Mouse (Mus musculus): ENCODE results near the gene Ankrd11. TPM values are rescaled to one million over a fixed set of nuclear protein-coding genes. Genes with fewer than 3 reads are reported as not detected.

Ankrd11 gene
- total and polyA plus RNA-seq, 3 experiments = 49.2 to 235 (median 87.7) TPM

- H3K4me3 ChIP-seq (ENCODE audit: control insufficient read depth in 1 of 2, insufficient read depth in 1 of 2, low read depth in 2 of 2, low read length in 2 of 2) = no peak overlapping the region
- H3K4me1 ChIP-seq (ENCODE audit: control insufficient read depth in 1 of 2, insufficient read depth in 2 of 2, low read length in 2 of 2) = peaks cover 6 to 19% of the 10 kb centered on the region in 2 experiments; a peak in 3 of 4 replicates
- H3K9ac ChIP-seq (ENCODE audit: control insufficient read depth, low read depth, low read length, poor library complexity, severe bottlenecking) = no peak overlapping the region
- H3K27ac ChIP-seq (ENCODE audit: control insufficient read depth, low read depth, low read length) = no peak overlapping the region
- H3K9me3 ChIP-seq (replicated peaks; ENCODE audit: insufficient read depth, low read length) = no peaks in the 10 kb centered on the region
- no peaks in the 10 kb centered on the region for H3K27me3 ChIP-seq (ENCODE audit: control insufficient read depth in 1 of 2, insufficient read depth in 2 of 2, low read length in 2 of 2)
- H3K79me2 ChIP-seq (ENCODE audit: control insufficient read depth, insufficient read depth, low read length, poor library complexity) = peaks cover 89% of the 10 kb centered on the region
- no peak for DNase-seq (ENCODE audit: low read depth, low spot score)
- no peak for TF ChIP-seq ETS1 (IDR thresholded peaks at IDR 0.05; ENCODE audit: low read depth, low read length)
- TF ChIP-seq ELF1 (IDR thresholded peaks at IDR 0.05; ENCODE audit: low read depth, low read length) = no peak
- TF ChIP-seq USF1 (IDR thresholded peaks at IDR 0.05; ENCODE audit: low read depth, low read length) = no peak
- TF ChIP-seq RAD21 (IDR thresholded peaks at IDR 0.05; ENCODE audit: low read depth, low read length) = no peak
- no peak for TF ChIP-seq MXI1 (IDR thresholded peaks at IDR 0.05; ENCODE audit: low read depth, low read length)
- TF ChIP-seq MYC (IDR thresholded peaks at IDR 0.05; ENCODE audit: low read depth, low read length) = no peak
- no peak for TF ChIP-seq ZNF384 (IDR thresholded peaks at IDR 0.05; ENCODE audit: low read depth, low read length)
- no peak for TF ChIP-seq CHD1 (IDR thresholded peaks at IDR 0.05; ENCODE audit: low read depth, low read length)
- TF ChIP-seq SIN3A (IDR thresholded peaks at IDR 0.05; ENCODE audit: low read length) = no peak
- TF ChIP-seq ZC3H11A (IDR thresholded peaks at IDR 0.05; ENCODE audit: low read depth, low read length) = no peak
- TF ChIP-seq UBTF (IDR thresholded peaks at IDR 0.05; ENCODE audit: borderline replicate concordance, insufficient read depth, low read depth, low read length) = no peak
- no peak for TF ChIP-seq POLR2A (IDR thresholded peaks at IDR 0.05; ENCODE audit: control insufficient read depth in 1 of 2, insufficient read depth in 1 of 2, low read depth in 1 of 2, low read length in 2 of 2, poor library complexity in 1 of 2)
- TF ChIP-seq MEF2A (IDR thresholded peaks at IDR 0.05; ENCODE audit: extremely low read depth, insufficient replicate concordance, low read depth, low read length, poor library complexity, severe bottlenecking) = no peak
- TF ChIP-seq HCFC1 (IDR thresholded peaks at IDR 0.05; ENCODE audit: low read depth, low read length) = no peak
- TF ChIP-seq GATA1 (IDR thresholded peaks at IDR 0.05; ENCODE audit: low read depth, low read length) = no peak
- TF ChIP-seq ZKSCAN1 (IDR thresholded peaks at IDR 0.05; ENCODE audit: low read depth, low read length) = no peak
- TF ChIP-seq POLR2AphosphoS5 (IDR thresholded peaks at IDR 0.05; ENCODE audit: borderline replicate concordance, low read depth, low read length) = no peak
- peaks cover 21 to 26% of the 10 kb centered on the region in 2 experiments for H3K36me3 ChIP-seq (ENCODE audit: control insufficient read depth in 1 of 2, insufficient read depth in 2 of 2, low read length in 2 of 2)
Observed at GRCm38 (mm10) chr8:123025951-123026351, 16.1 kb downstream of the Ankrd11 start.

DNA sequence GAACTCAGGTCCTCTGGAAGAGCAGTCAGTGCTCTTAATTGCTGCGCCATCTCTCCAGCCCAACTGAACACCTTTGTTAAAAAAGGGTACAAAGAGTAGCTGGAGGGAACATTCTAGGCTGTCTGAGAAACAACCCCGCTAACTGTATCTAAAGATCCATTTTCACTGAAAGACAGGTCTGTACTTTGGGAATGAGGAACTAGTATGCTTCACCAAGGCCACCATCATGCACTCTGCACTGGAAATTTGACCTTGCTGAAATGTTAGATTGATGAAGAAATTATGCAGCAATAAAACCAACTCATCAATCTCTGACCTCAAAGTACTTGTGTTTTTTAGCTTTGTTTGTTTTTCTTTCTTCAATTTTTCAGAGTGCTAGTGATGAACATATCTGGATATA lies 17.9 kb downstream of the Ankrd11 start:
- peaks cover 6 to 15% of the 10 kb centered on the region in 2 experiments; a peak in 3 of 4 replicates for H3K4me1 ChIP-seq (ENCODE audit: control insufficient read depth in 1 of 2, insufficient read depth in 2 of 2, low read length in 2 of 2)
- DNase-seq (ENCODE audit: low read depth, low spot score) = no peak
- TF ChIP-seq POLR2AphosphoS5 (IDR thresholded peaks at IDR 0.05; ENCODE audit: borderline replicate concordance, low read depth, low read length) = no peak
- TF ChIP-seq ZMIZ1 (IDR thresholded peaks at IDR 0.05; ENCODE audit: low read depth, low read length) = no peak
- TF ChIP-seq CTCF (IDR thresholded peaks at IDR 0.05 in 2 of 3, conservative IDR thresholded peaks at IDR 0.05 in 1 of 3; ENCODE audit: control insufficient read depth in 1 of 3, insufficient read depth in 1 of 3, low read depth in 2 of 3, low read length in 3 of 3, poor library complexity in 1 of 3, severe bottlenecking in 1 of 3) = no peak
- TF ChIP-seq JUND (IDR thresholded peaks at IDR 0.05; ENCODE audit: low read depth, low read length) = no peak
- TF ChIP-seq NELFE (IDR thresholded peaks at IDR 0.05; ENCODE audit: low read depth, low read length) = no peak
- TF ChIP-seq TAL1 (IDR thresholded peaks at IDR 0.05; ENCODE audit: low read length) = no peak
- no peak for TF ChIP-seq UBTF (IDR thresholded peaks at IDR 0.05; ENCODE audit: borderline replicate concordance, insufficient read depth, low read depth, low read length)
- TF ChIP-seq SMC3 (IDR thresholded peaks at IDR 0.05; ENCODE audit: low read depth, low read length) = no peak
- no peak for TF ChIP-seq ETS1 (IDR thresholded peaks at IDR 0.05; ENCODE audit: low read depth, low read length)
- no peak for TF ChIP-seq MEF2A (IDR thresholded peaks at IDR 0.05; ENCODE audit: extremely low read depth, insufficient replicate concordance, low read depth, low read length, poor library complexity, severe bottlenecking)
- TF ChIP-seq GABPA (IDR thresholded peaks at IDR 0.05; ENCODE audit: low read depth, low read length) = no peak
- H3K79me2 ChIP-seq (ENCODE audit: control insufficient read depth, insufficient read depth, low read length, poor library complexity) = peaks cover 89% of the 10 kb centered on the region
- H3K27me3 ChIP-seq (ENCODE audit: control insufficient read depth in 1 of 2, insufficient read depth in 2 of 2, low read length in 2 of 2) = no peaks in the 10 kb centered on the region
- no peaks in the 10 kb centered on the region for H3K9me3 ChIP-seq (replicated peaks; ENCODE audit: insufficient read depth, low read length)
- no peak overlapping the region for H3K4me3 ChIP-seq (ENCODE audit: control insufficient read depth in 1 of 2, insufficient read depth in 1 of 2, low read depth in 2 of 2, low read length in 2 of 2)
- no peak overlapping the region for H3K27ac ChIP-seq (ENCODE audit: control insufficient read depth, low read depth, low read length)
- no peak overlapping the region for H3K9ac ChIP-seq (ENCODE audit: control insufficient read depth, low read depth, low read length, poor library complexity, severe bottlenecking)
- peaks cover 22 to 28% of the 10 kb centered on the region in 2 experiments for H3K36me3 ChIP-seq (ENCODE audit: control insufficient read depth in 1 of 2, insufficient read depth in 2 of 2, low read length in 2 of 2)
